Comparison of ENCODE assay signal across 13 mouse cellular contexts in genomic region chr9:46702053-46702900, GRCm38 (mm10).
DNase-seq lines count a peak whose midpoint lies in the region; ATAC-seq lines count a peak whose summit lies in the region.
"Had no signal": no experiment of that assay in that cellular context is flagged by ENCODE, and none has a peak within 500 bp of the region (broad histone marks: within the 10 kb centered on the region; RNA-seq: fewer than 3 reads in every experiment).

No protein-coding gene starts in this region.

- H3K27me3 ChIP-seq in kidney, embryonic 15.5 days, result peaks cover 16% of the 10 kb centered on the region
- peaks cover 36% of the 10 kb centered on the region for H3K27me3 ChIP-seq in forebrain, embryonic 10.5 days (ENCODE audit: poor library complexity, severe bottlenecking)
- H3K27me3 ChIP-seq in hindbrain, embryonic 16.5 days (replicated peaks; ENCODE audit: control insufficient read depth, insufficient read depth, low read length), result no peaks in the 10 kb centered on the region
- H3K27me3 ChIP-seq in neural tube, embryonic 15.5 days (replicated peaks), result no peaks in the 10 kb centered on the region

- no peak overlapping the region for H3K9ac ChIP-seq in kidney, embryonic 15.5 days
- H3K9ac ChIP-seq in hindbrain, embryonic 16.5 days (ENCODE audit: low read depth, low read length), result peak overlapping the region; percentile 17; the same call in 1 of the 2 replicates
- no peak overlapping the region for H3K9ac ChIP-seq in neural tube, embryonic 15.5 days (replicated peaks)
- H3K9ac ChIP-seq: heart, embryonic 13.5 days had no signal

- WGBS in kidney, embryonic 15.5 days, result 16% methylated on average over 16 of the region's 16 CpGs
- WGBS in forebrain, embryonic 10.5 days, result 25% methylated on average over 16 of the region's 16 CpGs
- 11% methylated on average over 16 of the region's 16 CpGs for WGBS in hindbrain, embryonic 16.5 days
- 10% methylated on average over 16 of the region's 16 CpGs for WGBS in neural tube, embryonic 15.5 days

- no peak for ATAC-seq in kidney, embryonic 15.5 days (replicated peaks; ENCODE audit: low FRiP score)
- ATAC-seq in hindbrain, embryonic 16.5 days, result 0 out of 2 replicates have a peak, but pooled peaks have one; percentile 52
- peak; percentile 66 for ATAC-seq in neural tube, embryonic 15.5 days (ENCODE audit: low FRiP score)
- ATAC-seq: activated CD4-positive, CD25-positive, alpha-beta regulatory T cell, adult 4 months; intestine, postnatal 0 days had no signal

- no peaks in the 10 kb centered on the region; the same call in 1 of the 2 replicates for H3K4me1 ChIP-seq in kidney, embryonic 15.5 days
- peaks cover 30% of the 10 kb centered on the region for H3K4me1 ChIP-seq in forebrain, embryonic 10.5 days
- H3K4me1 ChIP-seq in hindbrain, embryonic 16.5 days (ENCODE audit: control insufficient read depth, insufficient read depth, low read depth, low read length), result peaks cover 10% of the 10 kb centered on the region
- peaks cover 28% of the 10 kb centered on the region for H3K4me1 ChIP-seq in neural tube, embryonic 15.5 days
- H3K4me1 ChIP-seq: heart, embryonic 13.5 days had no signal

- no peak overlapping the region for H3K27ac ChIP-seq in kidney, embryonic 15.5 days
- H3K27ac ChIP-seq in forebrain, embryonic 10.5 days, result peak overlapping the region; percentile 40; the same call in 1 of the 2 replicates
- H3K27ac ChIP-seq in hindbrain, embryonic 16.5 days (ENCODE audit: low read depth, low read length), result peak overlapping the region; percentile 27; the same call in 1 of the 2 replicates
- H3K27ac ChIP-seq in neural tube, embryonic 15.5 days (replicated peaks), result peak overlapping the region; percentile 75
- H3K27ac ChIP-seq: heart, embryonic 13.5 days had no signal

- peak overlapping the region; percentile 17; the same call in 1 of the 2 replicates for H3K4me2 ChIP-seq in kidney, embryonic 15.5 days
- H3K4me2 ChIP-seq in hindbrain, embryonic 16.5 days (ENCODE audit: low read length), result peak overlapping the region; percentile 31; the same call in 1 of the 2 replicates
- H3K4me2 ChIP-seq in neural tube, embryonic 15.5 days, result peak overlapping the region; percentile 38
- H3K4me2 ChIP-seq: heart, embryonic 13.5 days had no signal

- H3K4me3 ChIP-seq in kidney, embryonic 15.5 days (replicated peaks), result no peak overlapping the region
- peak overlapping the region; percentile 28; the same call in 1 of the 2 replicates for H3K4me3 ChIP-seq in forebrain, embryonic 10.5 days
- H3K4me3 ChIP-seq in hindbrain, embryonic 16.5 days (ENCODE audit: low read length), result no peak overlapping the region
- no peak overlapping the region for H3K4me3 ChIP-seq in neural tube, embryonic 15.5 days (replicated peaks)
- H3K4me3 ChIP-seq: heart, embryonic 13.5 days had no signal

- H3K36me3 ChIP-seq in kidney, embryonic 15.5 days, result no peaks in the 10 kb centered on the region
- no peaks in the 10 kb centered on the region for H3K36me3 ChIP-seq in forebrain, embryonic 10.5 days (replicated peaks)
- no peaks in the 10 kb centered on the region for H3K36me3 ChIP-seq in hindbrain, embryonic 16.5 days (ENCODE audit: control insufficient read depth, insufficient read depth, low read length)
- no peaks in the 10 kb centered on the region for H3K36me3 ChIP-seq in neural tube, embryonic 15.5 days
- H3K36me3 ChIP-seq: heart, embryonic 13.5 days had no signal

- DNase-seq in kidney, postnatal 25 days, result no peak
- no peak for DNase-seq in forebrain, embryonic 10.5 days (ENCODE audit: extremely low spot score, low spot score)
- no peak for DNase-seq in adrenal gland, adult 8-10 months
- DNase-seq in frontal cortex, postnatal 14 days (ENCODE audit: low spot score in 2 of 2), result no peak
- DNase-seq in spleen, postnatal 14 days (ENCODE audit: low spot score in 2 of 2), result no peak
- DNase-seq: liver; thymus, postnatal 4 days had no signal

- H3K9me3 ChIP-seq in kidney, embryonic 15.5 days (replicated peaks), result no peaks in the 10 kb centered on the region
- H3K9me3 ChIP-seq in forebrain, embryonic 10.5 days, result no peaks in the 10 kb centered on the region
- no peaks in the 10 kb centered on the region for H3K9me3 ChIP-seq in hindbrain, embryonic 16.5 days (ENCODE audit: control insufficient read depth, low read length)
- no peaks in the 10 kb centered on the region for H3K9me3 ChIP-seq in neural tube, embryonic 15.5 days (replicated peaks)
- H3K9me3 ChIP-seq: heart, embryonic 13.5 days had no signal
